Mouse (Mus musculus): ENCODE measurements around the gene Rasal3.

Gene Rasal3

GRCm38 (mm10) chr17:32403417-32403816 lies at the start of gene Rasal3:
TSS of gene Rasal3 (minus strand) at chr17:32403583.
- DNase-seq (ENCODE audit: low spot score) = no peak

GRCm38 (mm10) chr17:32452482-32452881 lies 49.1 kb upstream of the Rasal3 start, which contains the start of gene Cyp4f39:
TSS of gene Cyp4f39 (plus strand) at chr17:32452723.
- peak; percentile 64 for DNase-seq (ENCODE audit: low spot score)

- DNase-seq (ENCODE audit: low spot score) = no peak
These were observed 47.6 kb upstream of the Rasal3 start for GRCm38 (mm10) chr17:32450844-32451537.

- no peak for DNase-seq (ENCODE audit: low spot score)
These were observed 45.7 kb upstream of the Rasal3 start for GRCm38 (mm10) chr17:32449042-32449441.

- no peak for DNase-seq (ENCODE audit: low spot score)
These were observed 43.8 kb upstream of the Rasal3 start for GRCm38 (mm10) chr17:32447195-32447594.

GRCm38 (mm10) chr17:32445016-32445415 lies 41.6 kb upstream of the Rasal3 start:
- no peak for DNase-seq (ENCODE audit: low spot score)

- no peak for DNase-seq (ENCODE audit: low spot score)
These were observed 39.9 kb upstream of the Rasal3 start for GRCm38 (mm10) chr17:32443245-32443644.

GRCm38 (mm10) chr17:32437106-32437505 lies 33.7 kb upstream of the Rasal3 start:
- no peak for DNase-seq (ENCODE audit: low spot score)

- DNase-seq (ENCODE audit: low spot score) = no peak
These were observed 31.8 kb upstream of the Rasal3 start for GRCm38 (mm10) chr17:32435151-32435550.

- DNase-seq (ENCODE audit: low spot score) = no peak
These were observed 30.9 kb upstream of the Rasal3 start for GRCm38 (mm10) chr17:32434324-32434723.

GRCm38 (mm10) chr17:32431972-32432371 lies 28.6 kb upstream of the Rasal3 start:
- peak; percentile 54 for DNase-seq (ENCODE audit: low spot score)

- DNase-seq (ENCODE audit: low spot score) = no peak
These were observed 23.2 kb upstream of the Rasal3 start for GRCm38 (mm10) chr17:32426610-32427009.

- no peak for DNase-seq (ENCODE audit: low spot score)
These were observed 20.7 kb upstream of the Rasal3 start, which contains the start of gene Pglyrp2 for GRCm38 (mm10) chr17:32424034-32424433. TSS of gene Pglyrp2 (minus strand) at chr17:32424167.

- DNase-seq (ENCODE audit: low spot score) = no peak
These were observed 17.4 kb upstream of the Rasal3 start for GRCm38 (mm10) chr17:32420781-32421180.

- no peak for DNase-seq (ENCODE audit: low spot score)
These were observed 16.6 kb upstream of the Rasal3 start for GRCm38 (mm10) chr17:32419989-32420388.

GRCm38 (mm10) chr17:32416771-32417170 lies 13.4 kb upstream of the Rasal3 start:
- no peak for DNase-seq (ENCODE audit: low spot score)

GRCm38 (mm10) chr17:32415417-32416020 lies 12.1 kb upstream of the Rasal3 start:
- no peak for DNase-seq (ENCODE audit: low spot score)

- no peak for DNase-seq (ENCODE audit: low spot score)
These were observed 8.5 kb upstream of the Rasal3 start for GRCm38 (mm10) chr17:32411898-32412297.

- no peak for DNase-seq (ENCODE audit: low spot score)
These were observed 615 bp downstream of the Rasal3 start for GRCm38 (mm10) chr17:32402779-32403157.

GRCm38 (mm10) chr17:32402011-32402778 lies 1.2 kb downstream of the Rasal3 start:
- DNase-seq (ENCODE audit: low spot score) = no peak

GRCm38 (mm10) chr17:32396266-32396665 lies 7.1 kb downstream of the Rasal3 start:
- peak; percentile 27 for DNase-seq (ENCODE audit: low spot score)

GRCm38 (mm10) chr17:32393944-32394343 lies 9.4 kb downstream of the Rasal3 start:
- DNase-seq (ENCODE audit: low spot score) = no peak

Measured in embryo, embryonic 10 days (tissue).